Mouse (Mus musculus) T-cell, adult 66 days (primary cell): ENCODE measurements around the gene Uts2. TPM values are rescaled to one million over a fixed set of nuclear protein-coding genes. Genes with fewer than 3 reads are reported as not detected.

Source experiments
- total RNA-seq, 2 experiments: library from RNA; stranded (reverse); gene quantifications; 3 replicates in 1 of 2; 4 replicates in 1 of 2; pipeline ENCODE4 v1.2.4; 2023

The Uts2 gene
- not detected for total RNA-seq

DNA sequence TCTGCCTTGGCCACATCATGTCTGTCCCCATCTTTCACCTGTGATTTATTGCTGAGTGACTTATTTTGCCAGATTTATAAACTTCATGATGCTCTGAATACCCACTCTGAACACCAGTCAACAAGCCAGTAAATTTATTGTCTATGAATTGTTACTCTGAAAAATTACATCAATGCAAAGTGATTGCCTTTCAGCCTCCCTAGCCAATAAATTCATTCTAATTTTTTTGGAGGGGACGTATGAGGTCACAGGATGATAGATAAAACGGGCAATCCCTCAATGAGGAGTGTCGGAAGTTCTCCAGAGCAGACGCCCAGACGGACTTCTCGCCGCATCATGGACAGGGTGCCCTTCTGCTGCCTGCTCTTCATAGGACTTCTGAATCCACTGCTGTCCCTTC is at the start of gene Uts2:
Uts2 (plus strand) TSS at position 301 of the 400 bp plus-strand sequence.

DNA sequence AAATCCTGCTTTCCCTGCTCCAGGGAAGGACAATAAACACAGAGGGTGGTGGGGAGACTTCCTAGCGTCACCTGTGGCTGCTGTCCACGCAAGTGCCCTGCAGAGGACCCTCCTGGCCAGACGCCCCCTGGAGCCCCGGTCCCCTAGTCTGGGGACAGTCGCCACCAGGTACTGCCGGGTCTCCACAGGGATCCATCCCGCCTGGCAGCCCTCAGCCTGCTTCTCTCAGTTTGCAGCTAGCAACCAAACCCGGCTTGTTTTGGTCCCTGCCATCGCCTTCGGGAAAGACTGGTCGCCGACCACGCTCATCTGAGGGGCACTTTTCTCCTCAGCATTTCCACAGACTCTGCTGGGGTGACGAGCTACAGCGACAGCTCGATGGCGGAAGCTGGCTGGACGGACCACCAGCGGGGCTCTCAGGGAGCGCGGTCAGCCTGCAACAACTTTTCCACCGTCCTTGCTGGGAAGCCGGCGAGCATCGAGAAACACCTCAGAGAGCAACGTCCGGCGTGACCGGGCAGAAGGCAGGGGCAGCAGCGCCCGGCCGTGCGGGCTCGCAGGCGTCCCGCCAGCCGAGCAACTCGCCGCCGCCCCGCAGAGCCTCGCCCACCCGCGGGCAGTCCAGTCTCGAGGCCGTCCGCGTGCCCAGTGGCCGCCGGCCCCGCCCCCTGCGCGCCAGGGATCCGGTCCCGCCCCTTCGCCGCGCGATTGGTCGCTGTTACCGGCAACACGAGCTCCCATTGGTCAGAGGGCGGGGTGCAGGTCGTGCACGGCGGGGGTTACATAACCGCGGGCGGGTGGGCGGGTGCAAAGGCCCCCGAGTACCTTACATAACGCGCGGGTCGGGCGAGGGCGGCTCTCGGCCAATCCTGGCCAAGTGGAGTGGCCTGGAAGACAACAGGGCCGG is 47.4 kb downstream of the Uts2 start, which contains the start of gene Per3:
Per3 (minus strand) TSS at position 629 of the 907 bp plus-strand sequence.

Other genes with a start within 250 kb of the Uts2 start
- 10 to 100 TPM; 22.8 to 23.3 TPM for gene Errfi1, start 143.2 kb upstream of the Uts2 start, total RNA-seq
- 100 to 1,000 TPM; 160 to 177 TPM for gene Park7, start 82.7 kb upstream of the Uts2 start, total RNA-seq
- 10 to 100 TPM; 13.1 to 23.1 TPM for gene Tnfrsf9, start 82.5 kb upstream of the Uts2 start, total RNA-seq
- 1 to 10 TPM; 2.0 to 2.8 TPM for gene Per3, start 47.6 kb downstream of the Uts2 start, total RNA-seq
- 10 to 100 TPM; 74.1 to 80.1 TPM for gene Vamp3, start 60.9 kb downstream of the Uts2 start, total RNA-seq
- gene Gm13090, start 92.5 kb downstream of the Uts2 start, total RNA-seq, result not detected